Mouse (Mus musculus) intestine, embryonic 15.5 days (tissue): ENCODE data around the gene Shc4. TPM values are rescaled to one million over a fixed set of nuclear protein-coding genes. Genes with fewer than 3 reads are reported as not detected.

ENCODE experiments used
- ATAC-seq: fragments of 200-750 bp; cut with Nextera tagmentation; 2 replicates; pipeline ENCODE4 v1.8.0; 2017; ENCODE audit warnings: moderate TSS enrichment, moderate library complexity
- H3K27ac ChIP-seq: fragments of 300-500 bp; sonication (generic); 2 replicates; pipeline ENCODE4 v1.5.1; 2015; ENCODE audit warnings: mild to moderate bottlenecking, inconsistent platforms
- H3K27me3 ChIP-seq: fragments of 300-500 bp; sonication (generic); replicated peaks from 2 replicates; pipeline ENCODE4 v1.6.1; 2015; ENCODE audit warnings: inconsistent platforms
- H3K36me3 ChIP-seq: fragments of 300-500 bp; sonication (generic); 2 replicates; pipeline ENCODE4 v1.6.1; 2015; ENCODE audit warnings: inconsistent platforms
- H3K4me1 ChIP-seq: fragments of 300-500 bp; sonication (generic); replicated peaks from 2 replicates; pipeline ENCODE4 v1.6.1; 2015; ENCODE audit warnings: inconsistent platforms
- H3K4me2 ChIP-seq: fragments of 300-500 bp; sonication (generic); replicated peaks from 2 replicates; pipeline ENCODE4 v1.6.1; 2015; ENCODE audit warnings: mild to moderate bottlenecking, inconsistent platforms
- H3K4me3 ChIP-seq: fragments of 300-500 bp; sonication (generic); replicated peaks from 2 replicates; pipeline ENCODE4 v1.5.1; 2015; ENCODE audit warnings: inconsistent platforms
- H3K9ac ChIP-seq: fragments of 300-500 bp; sonication (generic); 2 replicates; pipeline ENCODE4 v1.6.1; 2015; ENCODE audit warnings: inconsistent platforms
- H3K9me3 ChIP-seq: fragments of 300-500 bp; sonication (generic); 2 replicates; pipeline ENCODE4 v1.6.1; 2016; ENCODE audit warnings: inconsistent platforms
- WGBS: fragments of 180-500 bp; shearing (Covaris S2); methylation state at CpG from one replicate; pipeline ENCODE4 v1.1.7; 2015; 5-methylcytosine and 5-hydroxymethylcytosine counted together
- polyA plus RNA-seq: library from polyadenylated mRNA; unstranded; fragments of >200 nt; fragmentation: Nextera tagmentation; extraction: Ambion mirVana; gene quantifications from 2 replicates; pipeline ENCODE4 v1.2.1, GENCODE M21; 2015

The Shc4 gene
- polyA plus RNA-seq, 1 experiment from 2014 or later, result 1.9 TPM

GRCm38 (mm10) chr2:125723086-125723407 lies 901 bp downstream of the Shc4 start:
- Histone ChIP-seq H3K27me3 (peaks cover 24% of the 10 kb centered on the region), H3K4me3 (peak overlapping the region; percentile 48), H3K27ac (no peak overlapping the region), H3K4me1 (peaks cover 20% of the 10 kb centered on the region), H3K9ac (peak overlapping the region; percentile 50), H3K9me3 (no peaks in the 10 kb centered on the region), H3K36me3 (no peaks in the 10 kb centered on the region), H3K4me2 (peak overlapping the region; percentile 98)
- no peak for ATAC-seq
- 2% methylated on average over 18 of the region's 18 CpGs for WGBS

- 82% methylated on average over 8 of the region's 8 CpGs for WGBS
- Histone ChIP-seq H3K4me2 (no peak overlapping the region), H3K9me3 (no peaks in the 10 kb centered on the region), H3K27me3 (peaks cover 4% of the 10 kb centered on the region; the same call in 1 of the 2 replicates), H3K36me3 (no peaks in the 10 kb centered on the region), H3K4me1 (no peaks in the 10 kb centered on the region), H3K9ac (no peak overlapping the region), H3K27ac (no peak overlapping the region), H3K4me3 (no peak overlapping the region)
- ATAC-seq, result no peak
Measured at GRCm38 (mm10) chr2:125716599-125716998, 7.3 kb downstream of the Shc4 start.

- no peak overlapping the region for H3K4me3 ChIP-seq
- H3K9ac ChIP-seq, result no peak overlapping the region
- ATAC-seq, result no peak
- no peak overlapping the region for H3K4me2 ChIP-seq
- no peaks in the 10 kb centered on the region for H3K4me1 ChIP-seq
- no peaks in the 10 kb centered on the region for H3K27me3 ChIP-seq
- WGBS, result 68% methylated on average over 5 of the region's 5 CpGs
- no peaks in the 10 kb centered on the region for H3K36me3 ChIP-seq
- no peak overlapping the region for H3K27ac ChIP-seq
- H3K9me3 ChIP-seq, result no peaks in the 10 kb centered on the region
Measured at GRCm38 (mm10) chr2:125706510-125706921, 17.4 kb downstream of the Shc4 start.

DNA sequence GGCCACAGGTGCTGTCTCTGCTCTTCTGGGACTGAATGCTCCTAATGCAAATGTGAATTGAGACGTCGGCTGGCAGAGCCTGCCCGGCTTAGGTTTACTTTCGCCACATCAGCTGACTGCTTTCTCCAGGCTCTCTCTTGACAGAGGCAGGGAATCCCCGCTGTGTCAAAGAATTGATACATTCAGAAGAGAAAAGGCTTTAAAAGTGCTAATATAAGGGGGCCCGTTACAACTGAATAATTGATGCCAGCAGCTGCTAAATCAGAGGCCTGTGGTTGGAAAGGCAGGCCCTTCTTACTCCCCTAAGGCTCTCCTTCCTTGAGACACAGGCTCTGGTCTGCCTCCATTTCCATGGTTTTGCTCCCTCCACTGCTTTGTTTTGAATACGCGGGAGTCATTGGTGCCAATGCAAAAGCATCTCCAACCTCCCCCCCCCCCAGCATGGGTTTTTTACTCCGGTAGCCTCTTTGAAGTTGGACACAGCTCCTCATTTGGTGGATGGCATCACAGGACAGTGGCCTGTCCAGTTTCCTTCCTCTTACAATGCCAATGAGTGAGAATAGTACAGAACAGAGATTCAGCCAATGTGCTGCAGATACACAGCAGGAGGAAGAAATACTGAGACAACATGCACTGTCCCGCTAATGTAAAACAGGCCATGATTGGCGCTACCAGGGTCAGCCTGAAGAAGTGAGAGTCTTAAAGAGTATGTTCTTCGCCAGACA lies 18.9 kb downstream of the Shc4 start:
- H3K4me3 ChIP-seq, result no peak overlapping the region
- no peaks in the 10 kb centered on the region for H3K9me3 ChIP-seq
- H3K27ac ChIP-seq, result no peak overlapping the region
- H3K36me3 ChIP-seq, result no peaks in the 10 kb centered on the region
- H3K4me1 ChIP-seq, result no peaks in the 10 kb centered on the region
- no peak overlapping the region for H3K4me2 ChIP-seq
- no peaks in the 10 kb centered on the region for H3K27me3 ChIP-seq
- H3K9ac ChIP-seq, result no peak overlapping the region
- ATAC-seq, result no peak
- 66% methylated on average over 12 of the region's 12 CpGs for WGBS

GRCm38 (mm10) chr2:125702851-125703250 lies 21.1 kb downstream of the Shc4 start:
- Histone ChIP-seq H3K9me3 (no peaks in the 10 kb centered on the region), H3K36me3 (no peaks in the 10 kb centered on the region), H3K9ac (no peak overlapping the region), H3K4me1 (no peaks in the 10 kb centered on the region), H3K27ac (no peak overlapping the region), H3K4me2 (no peak overlapping the region), H3K4me3 (no peak overlapping the region), H3K27me3 (no peaks in the 10 kb centered on the region)
- no peak for ATAC-seq
- 76% methylated on average over 2 of the region's 2 CpGs for WGBS

- no peak overlapping the region for H3K4me2 ChIP-seq
- H3K4me1 ChIP-seq, result no peaks in the 10 kb centered on the region
- no peaks in the 10 kb centered on the region for H3K36me3 ChIP-seq
- no peaks in the 10 kb centered on the region for H3K27me3 ChIP-seq
- WGBS, result 69% methylated on average over 2 of the region's 2 CpGs
- no peak overlapping the region for H3K27ac ChIP-seq
- no peak overlapping the region for H3K9ac ChIP-seq
- ATAC-seq, result no peak
- no peak overlapping the region for H3K4me3 ChIP-seq
- no peaks in the 10 kb centered on the region for H3K9me3 ChIP-seq
Measured at GRCm38 (mm10) chr2:125701606-125702005, 22.3 kb downstream of the Shc4 start.

- H3K27me3 ChIP-seq, result no peaks in the 10 kb centered on the region
- no peaks in the 10 kb centered on the region for H3K36me3 ChIP-seq
- H3K9me3 ChIP-seq, result no peaks in the 10 kb centered on the region
- WGBS, result 56% methylated on average over 2 of the region's 2 CpGs
- ATAC-seq, result peak; percentile 51; the same call in 1 of the 2 replicates
- no peak overlapping the region for H3K9ac ChIP-seq
- H3K27ac ChIP-seq, result 0 out of 2 replicates have a peak overlapping the region, but pooled peaks have one; percentile 27
- H3K4me1 ChIP-seq, result 0 out of 2 replicates have a peak, but pooled peaks cover 3% of the 10 kb centered on the region
- H3K4me2 ChIP-seq, result no peak overlapping the region
- H3K4me3 ChIP-seq, result no peak overlapping the region
Measured at GRCm38 (mm10) chr2:125696219-125696618, 27.7 kb downstream of the Shc4 start.

GRCm38 (mm10) chr2:125694798-125695197 lies 29.1 kb downstream of the Shc4 start:
- H3K4me3 ChIP-seq, result no peak overlapping the region
- no peaks in the 10 kb centered on the region for H3K27me3 ChIP-seq
- no peak overlapping the region for H3K9ac ChIP-seq
- H3K27ac ChIP-seq, result no peak overlapping the region
- H3K9me3 ChIP-seq, result no peaks in the 10 kb centered on the region
- H3K36me3 ChIP-seq, result no peaks in the 10 kb centered on the region
- ATAC-seq, result no peak
- 67% methylated on average over 2 of the region's 2 CpGs for WGBS
- 0 out of 2 replicates have a peak, but pooled peaks cover 3% of the 10 kb centered on the region for H3K4me1 ChIP-seq
- H3K4me2 ChIP-seq, result no peak overlapping the region

DNA sequence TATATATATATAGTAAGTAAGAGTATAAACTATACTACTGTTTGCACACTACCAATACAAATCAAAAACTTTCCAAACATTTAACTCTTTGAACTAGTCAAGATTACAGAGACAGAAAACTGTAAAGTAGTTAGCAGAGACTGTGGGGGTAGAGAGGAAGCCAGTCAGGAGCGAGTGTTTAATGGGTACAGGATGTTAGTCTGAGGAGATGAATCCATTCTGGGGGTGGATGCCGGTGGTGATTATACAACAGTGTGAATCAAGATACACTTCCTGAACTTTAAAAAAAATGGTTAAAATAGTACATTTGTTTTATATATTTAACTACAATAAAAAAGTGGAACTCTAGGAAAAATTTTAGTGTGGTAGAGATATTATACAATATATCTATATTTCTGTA lies 31.9 kb downstream of the Shc4 start:
- no peak for ATAC-seq
- WGBS, result 55% methylated on average over 2 of the region's 2 CpGs

DNA sequence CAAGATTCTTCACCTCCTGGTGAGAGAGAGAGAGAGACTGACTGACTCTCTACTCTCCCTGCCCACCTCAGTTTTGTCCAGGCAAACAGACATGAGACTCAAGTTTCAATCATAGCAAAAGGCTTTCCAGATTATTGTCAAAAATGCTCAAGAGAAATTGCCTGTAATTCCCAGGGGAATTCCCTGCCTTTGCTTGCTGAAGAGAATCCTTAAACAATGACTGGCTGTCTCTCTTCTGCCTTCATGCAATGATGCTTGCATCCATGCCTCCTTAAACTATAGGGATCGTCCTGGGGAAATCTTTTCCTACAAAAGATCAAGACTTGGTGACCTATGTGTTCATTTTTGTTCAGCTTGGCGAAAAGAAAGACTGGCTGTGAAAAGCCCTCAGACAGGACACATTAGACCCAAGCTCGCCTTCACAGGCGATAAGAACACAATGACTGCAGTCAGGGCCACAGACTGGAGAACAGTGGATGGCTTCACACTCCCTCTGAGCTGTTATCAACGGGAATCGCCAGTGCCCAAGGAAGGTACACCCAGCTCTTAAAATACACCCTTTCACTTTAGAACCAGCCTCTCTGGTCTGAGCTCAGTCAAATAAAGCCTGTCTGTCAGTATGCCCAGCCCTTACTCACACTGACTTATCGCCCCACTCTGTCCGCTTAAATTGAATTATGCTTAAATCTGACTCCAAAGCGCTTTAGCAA lies 38.4 kb downstream of the Shc4 start:
- 69% methylated on average over 9 of the region's 9 CpGs for WGBS
- Histone ChIP-seq H3K36me3 (no peaks in the 10 kb centered on the region), H3K27me3 (no peaks in the 10 kb centered on the region), H3K4me3 (no peak overlapping the region), H3K27ac (no peak overlapping the region), H3K4me1 (peaks cover 13% of the 10 kb centered on the region), H3K9ac (no peak overlapping the region), H3K4me2 (no peak overlapping the region), H3K9me3 (no peaks in the 10 kb centered on the region)
- ATAC-seq, result no peak

More for the DNA sequence above, 31.9 kb downstream of the Shc4 start:
- no peak overlapping the region for H3K4me2 ChIP-seq
- no peaks in the 10 kb centered on the region for H3K27me3 ChIP-seq
- H3K9me3 ChIP-seq, result no peaks in the 10 kb centered on the region
- H3K27ac ChIP-seq, result no peak overlapping the region
- H3K9ac ChIP-seq, result no peak overlapping the region
- no peaks in the 10 kb centered on the region for H3K36me3 ChIP-seq
- 0 out of 2 replicates have a peak, but pooled peaks cover 3% of the 10 kb centered on the region for H3K4me1 ChIP-seq
- H3K4me3 ChIP-seq, result no peak overlapping the region

- H3K27ac ChIP-seq, result no peak overlapping the region
- peak; percentile 70 for ATAC-seq
- no peaks in the 10 kb centered on the region for H3K9me3 ChIP-seq
- H3K9ac ChIP-seq, result no peak overlapping the region
- 50% methylated on average over 10 of the region's 10 CpGs for WGBS
- H3K4me3 ChIP-seq, result no peak overlapping the region
- no peak overlapping the region for H3K4me2 ChIP-seq
- H3K27me3 ChIP-seq, result no peaks in the 10 kb centered on the region
- no peaks in the 10 kb centered on the region for H3K36me3 ChIP-seq
- peaks cover 13% of the 10 kb centered on the region for H3K4me1 ChIP-seq
Measured at GRCm38 (mm10) chr2:125684559-125685440, 39.1 kb downstream of the Shc4 start.

DNA sequence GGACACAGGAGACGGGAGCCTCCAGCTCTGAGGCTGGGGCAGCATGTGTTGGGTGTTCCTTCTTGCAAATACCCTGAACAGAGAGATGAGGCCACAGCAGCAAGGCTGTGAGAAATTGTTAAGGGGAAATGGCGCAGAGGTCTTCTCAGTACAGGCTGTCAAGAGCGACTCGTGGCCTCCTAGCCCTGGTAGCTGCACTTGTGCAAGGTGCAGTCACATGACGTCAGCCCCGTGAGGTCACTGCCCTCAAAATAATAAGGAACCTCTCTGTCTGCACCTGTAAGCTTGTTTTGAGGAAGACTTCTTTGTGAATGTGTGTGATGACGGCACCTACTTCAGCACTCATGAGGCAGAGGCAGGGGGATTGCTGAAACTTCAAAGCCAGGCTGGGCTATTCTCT lies 40.1 kb downstream of the Shc4 start:
- Histone ChIP-seq H3K36me3 (no peaks in the 10 kb centered on the region), H3K9me3 (no peaks in the 10 kb centered on the region), H3K4me2 (no peak overlapping the region), H3K4me1 (peaks cover 13% of the 10 kb centered on the region), H3K4me3 (no peak overlapping the region), H3K9ac (no peak overlapping the region), H3K27me3 (no peaks in the 10 kb centered on the region), H3K27ac (no peak overlapping the region)
- WGBS, result 76% methylated on average over 7 of the region's 7 CpGs
- ATAC-seq, result peak; percentile 66
